Mouse (Mus musculus) lung, adult 18-20 months (tissue): ENCODE measurements around the gene Smg6.
"Not testable (repeated sequence)": the region's sequence is repeated elsewhere in the genome, so short reads cannot be mapped to it uniquely, and the experiment has no call there.

Source experiments
- DNase-seq, 2 experiments: peaks; one replicate each; pipeline ENCODE4 v3.0.0; 2022; ENCODE audit warnings: mixed read lengths in 2 of 2

Gene Smg6

GRCm38 (mm10) chr11:74996482-74996881, 70.9 kb downstream of the Smg6 start:
- no peak for DNase-seq

- DNase-seq, result no peak
Measured at GRCm38 (mm10) chr11:75000869-75001653, 75.4 kb downstream of the Smg6 start.

GRCm38 (mm10) chr11:75008270-75008669, 82.6 kb downstream of the Smg6 start:
- DNase-seq, result no peak

GRCm38 (mm10) chr11:75009537-75009936, 83.9 kb downstream of the Smg6 start:
- not testable (repeated sequence) for DNase-seq

GRCm38 (mm10) chr11:75012997-75013694, 87.5 kb downstream of the Smg6 start:
- peak; percentile 56 to 66 for DNase-seq

GRCm38 (mm10) chr11:75013764-75014695, 88.4 kb downstream of the Smg6 start:
- no peak for DNase-seq

GRCm38 (mm10) chr11:75014816-75015215, 89.2 kb downstream of the Smg6 start:
- DNase-seq, result no peak

- peak in 1 of 2 experiments; percentile 20 for DNase-seq
Measured at GRCm38 (mm10) chr11:75015453-75015871, 89.8 kb downstream of the Smg6 start.

GRCm38 (mm10) chr11:75016309-75016860, 90.8 kb downstream of the Smg6 start:
- DNase-seq, result no peak

- DNase-seq, result no peak
Measured at GRCm38 (mm10) chr11:75017831-75018230, 92.2 kb downstream of the Smg6 start.

GRCm38 (mm10) chr11:75026977-75027376, 101.4 kb downstream of the Smg6 start:
- no peak for DNase-seq

GRCm38 (mm10) chr11:75027616-75028015, 102.0 kb downstream of the Smg6 start:
- no peak for DNase-seq

GRCm38 (mm10) chr11:75031251-75031650, 105.6 kb downstream of the Smg6 start:
- no peak for DNase-seq

GRCm38 (mm10) chr11:75032946-75033345, 107.3 kb downstream of the Smg6 start:
- DNase-seq, result no peak

- DNase-seq, result no peak
Measured at GRCm38 (mm10) chr11:75033581-75034067, 108.0 kb downstream of the Smg6 start.

GRCm38 (mm10) chr11:75034104-75034503, 108.5 kb downstream of the Smg6 start:
- no peak for DNase-seq

- no peak for DNase-seq
Measured at GRCm38 (mm10) chr11:75044333-75044732, 118.7 kb downstream of the Smg6 start.

GRCm38 (mm10) chr11:75045822-75046221, 120.2 kb downstream of the Smg6 start:
- no peak for DNase-seq

GRCm38 (mm10) chr11:75046638-75047037, 121.0 kb downstream of the Smg6 start:
- no peak for DNase-seq

- peak; percentile 83 to 90 for DNase-seq
Measured at GRCm38 (mm10) chr11:75047066-75047465, 121.4 kb downstream of the Smg6 start.

- DNase-seq, result no peak
Measured at GRCm38 (mm10) chr11:75047736-75048407, 122.2 kb downstream of the Smg6 start.

- DNase-seq, result no peak
Measured at GRCm38 (mm10) chr11:75049146-75049545, 123.5 kb downstream of the Smg6 start.
